Mouse (Mus musculus): ENCODE data around the gene Ctsc.
A peak's percentile ranks its signal among the peaks of the same experiment; 100 is the strongest.
"Not testable (repeated sequence)": the region's sequence is repeated elsewhere in the genome, so short reads cannot be mapped to it uniquely, and the experiment has no call there.

The Ctsc gene

DNA sequence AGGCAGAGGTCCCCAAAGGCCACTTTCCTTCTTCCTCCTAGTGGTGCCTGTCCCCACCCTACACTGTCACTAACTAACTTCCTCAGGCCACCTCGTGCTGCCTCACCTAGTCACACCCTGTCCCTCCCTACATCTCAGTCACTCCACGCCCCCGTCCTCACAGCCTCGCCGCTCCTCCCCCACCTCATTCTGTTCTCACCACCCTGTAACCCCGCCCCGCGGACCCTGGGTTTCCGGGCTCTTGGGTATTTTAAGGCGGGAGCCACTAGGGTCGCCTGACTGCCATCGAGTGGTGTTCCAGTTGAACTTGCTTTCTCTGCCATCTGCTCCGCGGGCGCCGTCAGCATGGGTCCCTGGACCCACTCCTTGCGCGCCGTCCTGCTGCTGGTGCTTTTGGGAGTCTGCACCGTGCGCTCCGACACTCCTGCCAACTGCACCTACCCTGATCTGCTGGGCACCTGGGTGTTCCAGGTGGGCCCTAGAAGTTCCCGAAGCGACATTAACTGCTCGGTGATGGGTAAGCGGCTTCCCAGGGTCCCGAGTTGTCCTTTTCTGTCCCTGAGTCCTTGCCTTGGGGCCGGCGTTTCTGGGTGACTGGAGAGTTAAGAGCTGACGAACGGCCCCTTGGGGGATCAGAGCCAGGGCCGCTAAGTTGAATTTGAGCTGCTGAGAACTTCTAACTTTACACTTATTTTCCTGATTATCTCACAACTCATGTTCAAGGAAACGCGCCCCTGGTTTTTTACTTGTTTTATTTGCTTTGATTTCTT lies at the start of gene Ctsc:
Gene Ctsc, plus strand, starts transcription at position 228 of the 770 bp plus-strand sequence.
- DNase-seq: peak; percentile 83 to 90

DNA sequence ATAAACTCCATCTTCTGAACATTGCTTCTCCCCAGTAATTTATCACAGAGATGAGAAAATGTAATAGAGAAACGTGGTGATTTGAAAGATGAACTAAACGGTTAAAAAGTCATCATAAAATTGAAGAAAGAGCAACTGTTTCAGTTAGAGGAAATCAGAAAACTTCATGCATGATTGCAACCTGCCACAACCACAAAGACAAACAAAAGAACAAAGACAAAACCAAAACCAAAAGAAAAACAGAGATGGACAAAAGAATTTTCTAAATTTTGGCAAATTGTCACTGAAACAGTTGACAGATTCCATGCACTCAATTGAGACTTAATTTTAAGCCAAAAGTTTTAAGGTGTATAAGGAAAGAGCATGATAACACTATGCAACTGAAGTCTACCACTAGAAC lies 48.8 kb upstream of the Ctsc start:
- DNase-seq: no peak

DNA sequence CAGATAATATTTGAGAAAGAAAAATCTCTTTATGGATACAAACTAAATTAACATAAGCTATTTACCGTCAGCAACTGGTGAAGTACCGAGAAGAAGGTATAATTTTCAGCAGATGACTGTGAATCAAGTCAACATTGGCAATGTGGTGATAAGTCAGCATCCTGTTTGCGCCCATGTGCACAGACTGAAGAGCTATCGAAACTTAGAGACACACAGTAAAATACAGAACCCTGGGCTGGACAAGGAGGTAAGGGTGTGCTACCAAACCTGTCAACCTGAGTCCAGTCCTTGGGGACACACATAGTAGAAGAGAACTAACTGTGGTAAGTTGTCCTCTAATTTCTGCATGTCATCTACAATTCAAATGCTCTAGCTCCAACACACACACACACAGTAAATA lies 47.8 kb upstream of the Ctsc start:
- DNase-seq: no peak

DNA sequence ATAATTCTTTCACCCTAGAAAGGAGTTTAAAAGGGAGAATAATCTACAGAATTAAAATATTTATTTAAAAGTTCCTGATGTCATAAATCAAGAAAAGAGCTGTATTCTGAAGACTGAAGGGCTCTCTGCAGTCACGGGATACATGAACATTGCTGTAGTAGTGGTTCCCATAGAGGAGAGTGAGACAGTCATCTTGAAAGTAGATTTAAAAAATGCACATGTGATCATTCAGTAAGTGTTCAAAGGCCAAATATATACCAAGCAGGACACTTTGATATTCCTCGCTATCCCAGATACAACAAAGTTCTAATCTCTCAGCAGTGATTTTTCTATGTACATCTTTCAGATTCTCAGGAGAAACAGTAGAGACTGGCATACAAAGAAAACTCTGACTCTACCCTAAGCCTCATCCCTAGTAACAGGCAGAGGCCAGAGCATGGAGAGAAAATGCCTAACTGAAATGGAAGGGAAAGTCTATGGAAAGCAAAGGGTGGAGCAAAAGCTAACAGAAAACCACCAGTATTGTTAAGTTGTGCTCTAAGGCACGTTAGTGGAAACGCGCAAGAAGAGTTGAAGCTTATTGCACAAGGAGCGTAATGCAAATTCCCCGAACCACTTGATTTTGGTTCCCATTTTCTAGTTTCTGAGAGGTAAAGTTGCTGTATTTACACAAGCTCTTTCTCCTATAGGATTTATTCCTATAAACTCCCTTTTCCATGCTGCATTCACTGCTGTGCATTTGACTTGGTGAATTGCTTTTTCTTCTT lies 46.9 kb upstream of the Ctsc start:
- no peak for DNase-seq

DNA sequence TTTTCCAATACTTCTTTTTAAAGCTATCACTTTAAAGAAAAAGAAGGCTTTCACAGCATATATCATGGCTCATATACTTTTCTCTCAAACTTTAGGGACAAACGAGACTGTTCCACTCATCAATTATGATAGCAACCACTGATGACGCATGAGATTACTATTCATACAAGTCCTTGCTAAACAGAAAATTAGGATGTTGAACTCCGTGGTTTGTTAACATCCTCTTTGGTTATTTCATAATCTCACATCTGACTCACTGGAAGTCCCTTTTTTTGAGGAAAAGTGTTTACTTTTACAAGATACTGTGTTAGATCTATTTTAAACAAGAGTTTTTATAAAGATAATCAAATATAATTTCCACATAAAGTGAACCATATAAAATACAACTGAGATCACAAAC lies 34.8 kb upstream of the Ctsc start:
- no peak for DNase-seq

DNA sequence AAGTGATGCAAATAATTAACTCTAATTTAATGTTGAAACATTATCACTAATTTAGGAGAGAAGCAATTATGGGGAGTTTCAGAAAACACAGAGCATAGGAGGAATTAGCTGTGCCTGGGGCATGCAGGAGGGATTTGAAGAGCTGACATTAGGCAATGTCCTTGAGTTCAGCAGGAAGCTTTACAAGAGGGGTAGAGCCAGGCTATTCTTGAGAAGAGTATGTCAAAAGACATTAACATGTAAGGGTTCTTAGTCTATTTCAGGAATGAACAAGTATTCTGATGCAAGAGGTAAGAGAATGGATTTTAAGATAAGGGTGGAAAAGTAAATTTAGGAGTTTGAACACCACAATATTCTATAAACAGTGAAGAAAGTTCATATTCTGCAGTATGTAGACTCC lies 33.4 kb upstream of the Ctsc start:
- DNase-seq: no peak

DNA sequence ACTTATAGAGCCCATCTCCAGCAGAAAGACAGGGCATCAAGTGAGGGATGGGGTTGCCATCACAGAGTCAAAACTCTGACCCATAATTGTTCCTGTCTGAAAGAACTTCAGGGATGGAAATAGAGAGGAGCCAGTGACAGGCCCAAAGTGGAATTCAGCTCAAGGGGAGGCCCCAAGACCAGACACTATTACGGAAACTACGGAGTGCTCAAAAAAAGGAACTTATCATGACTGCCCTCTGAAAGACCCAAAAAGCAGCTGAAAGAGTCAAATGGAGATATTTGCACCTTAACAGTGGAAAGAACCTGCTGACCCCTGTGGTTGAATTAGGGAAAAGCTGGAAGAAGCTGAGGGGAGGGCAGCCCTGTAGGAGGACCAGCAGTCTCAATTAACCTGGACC lies 27.5 kb upstream of the Ctsc start:
- DNase-seq: not testable (repeated sequence)

DNA sequence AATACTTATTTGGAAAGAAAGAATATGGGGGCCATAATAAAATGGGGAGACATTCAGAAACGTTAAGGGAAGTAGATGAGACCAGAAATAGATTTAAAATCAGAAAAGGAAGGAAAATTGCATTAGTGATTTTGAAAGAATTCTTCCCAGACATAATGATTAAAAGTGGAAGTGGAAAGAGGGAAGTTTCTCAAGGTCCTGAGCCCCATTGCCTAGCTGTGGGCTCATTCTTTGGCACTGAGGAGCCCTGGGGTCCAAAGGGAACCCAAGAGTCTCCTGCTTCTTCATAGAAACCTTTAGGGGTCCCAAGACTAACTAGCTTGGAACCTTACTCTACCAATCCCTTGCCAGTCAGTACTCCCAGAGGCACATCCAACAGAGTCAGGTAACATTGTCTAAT lies 26.4 kb upstream of the Ctsc start:
- no peak for DNase-seq

DNA sequence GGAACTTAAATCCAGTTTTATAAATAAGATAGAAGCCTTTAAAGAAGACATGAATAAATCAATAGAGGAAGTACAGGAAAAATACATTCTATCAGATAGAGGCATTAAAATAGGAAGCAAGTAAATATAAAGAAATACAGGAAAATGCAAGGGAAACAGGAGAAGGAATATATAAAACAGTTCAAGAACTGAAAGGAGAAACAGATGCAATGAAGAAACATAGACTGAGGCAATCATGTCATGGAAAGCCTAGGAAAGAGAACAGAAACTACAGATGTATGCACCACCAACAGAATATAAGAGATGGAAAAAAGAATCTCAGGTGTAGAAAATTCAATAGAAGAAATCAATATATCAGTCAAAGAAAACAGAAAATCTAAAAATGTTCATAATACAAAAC lies 25.8 kb upstream of the Ctsc start:
- no peak for DNase-seq

DNA sequence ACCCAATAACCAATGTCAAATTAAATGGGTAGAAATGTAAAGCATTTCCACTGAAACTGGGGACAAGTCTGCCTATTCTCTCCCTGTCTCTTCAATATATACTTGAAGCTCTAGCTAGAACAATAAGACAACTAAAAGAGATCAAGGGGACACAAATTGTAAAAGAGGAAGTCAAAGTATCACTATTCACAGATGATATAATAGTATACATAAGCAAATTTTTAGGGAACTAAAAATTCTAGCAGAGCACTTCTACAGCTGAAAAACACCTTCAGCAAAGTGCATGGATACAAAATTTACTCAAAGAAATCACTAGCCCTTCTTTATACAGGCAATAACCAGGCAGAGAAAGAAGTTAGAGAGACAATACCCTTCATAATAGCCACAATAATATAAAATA lies 23.0 kb upstream of the Ctsc start:
- no peak for DNase-seq

DNA sequence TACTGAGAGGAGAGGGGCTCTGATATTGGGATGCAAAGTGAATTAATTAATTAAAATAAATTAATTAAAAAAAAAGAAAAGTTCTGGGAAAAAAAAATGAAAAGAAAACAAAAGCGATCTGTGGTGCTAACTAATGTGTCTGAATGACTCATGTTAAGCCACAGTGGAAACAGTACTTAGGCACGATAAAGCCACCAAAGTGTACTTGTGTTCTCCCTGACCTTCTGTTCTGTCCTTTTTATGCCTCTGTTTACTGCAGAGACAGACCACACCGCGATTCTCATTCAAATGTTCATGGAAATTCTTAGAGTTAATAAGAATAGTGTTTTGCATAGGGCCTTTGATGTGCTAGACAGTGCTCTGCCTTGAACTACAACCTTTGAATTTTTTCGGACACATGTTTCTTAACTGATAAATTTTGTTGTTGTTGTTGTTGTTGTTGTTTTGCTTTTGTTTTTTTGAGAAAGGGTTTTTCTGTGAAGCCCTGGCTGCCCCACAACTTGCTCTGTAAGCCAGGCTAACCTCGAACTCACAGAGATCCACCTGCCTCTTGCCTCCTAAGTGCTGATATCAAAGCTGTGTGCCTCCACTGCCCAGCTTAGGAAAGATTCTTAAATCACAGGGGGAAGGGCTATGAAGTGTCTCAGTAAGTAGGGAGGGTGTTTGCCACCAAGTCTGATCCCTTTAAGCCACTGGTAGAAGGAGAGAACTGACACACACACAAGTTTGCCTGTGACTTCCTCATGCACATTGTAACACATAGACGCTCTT lies 18.5 kb upstream of the Ctsc start:
- DNase-seq: no peak

DNA sequence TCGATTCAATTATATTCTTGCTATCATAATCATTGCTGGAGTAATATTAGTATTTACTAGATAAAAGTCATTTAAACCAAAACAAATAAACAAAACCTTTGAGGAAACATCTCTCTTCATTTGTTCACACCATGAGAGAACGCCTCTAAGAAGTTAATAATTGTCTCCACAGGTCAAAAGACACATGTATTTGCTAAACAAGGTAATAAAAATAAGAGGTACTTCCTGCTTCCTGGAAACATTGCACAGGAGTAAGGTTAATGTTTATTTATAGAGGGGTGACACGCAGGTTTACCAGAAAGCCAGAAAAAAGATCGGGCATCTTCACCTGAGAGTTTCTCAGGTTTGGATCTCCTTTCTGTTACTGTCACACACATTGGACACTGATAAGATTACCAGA lies 16.1 kb upstream of the Ctsc start:
- DNase-seq: no peak

DNA sequence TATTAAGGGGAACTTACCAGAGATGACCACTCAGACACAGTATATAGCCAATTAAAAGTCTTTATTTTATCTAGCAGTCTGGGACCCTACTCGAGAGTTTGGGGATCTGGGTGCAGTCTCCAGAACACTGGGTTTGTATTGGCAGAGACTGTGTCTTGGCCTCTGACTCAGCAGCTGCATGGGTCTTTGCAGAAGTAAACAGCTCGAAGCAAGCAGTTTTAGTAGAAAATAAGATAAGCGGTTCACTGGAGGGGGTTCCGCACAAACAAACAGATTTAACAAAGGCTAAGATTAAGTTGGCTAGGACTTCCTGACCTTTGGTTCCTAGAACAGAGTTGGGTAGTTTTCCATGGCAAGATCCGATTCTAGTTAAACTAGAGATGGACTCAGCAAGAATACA lies 13.0 kb upstream of the Ctsc start:
- no peak for DNase-seq

DNA sequence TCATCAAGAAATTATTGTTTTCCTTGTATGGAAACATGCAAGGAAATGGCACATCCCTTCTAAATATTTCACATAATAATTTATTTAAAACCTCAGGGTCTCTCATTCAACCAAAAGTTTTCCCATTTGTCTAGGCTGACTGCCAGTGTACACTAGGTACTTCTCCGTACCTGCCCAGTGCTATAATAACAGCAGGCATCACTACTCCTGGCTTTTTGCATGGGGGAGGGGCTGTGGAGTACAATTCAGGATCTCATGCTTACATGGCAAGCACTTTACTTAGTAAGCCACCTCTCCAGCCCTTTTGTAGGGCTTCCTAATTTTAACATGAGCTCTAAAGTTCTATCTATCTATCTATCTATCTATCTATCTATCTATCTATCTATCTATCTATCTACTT lies 8.0 kb upstream of the Ctsc start:
- DNase-seq: no peak

DNA sequence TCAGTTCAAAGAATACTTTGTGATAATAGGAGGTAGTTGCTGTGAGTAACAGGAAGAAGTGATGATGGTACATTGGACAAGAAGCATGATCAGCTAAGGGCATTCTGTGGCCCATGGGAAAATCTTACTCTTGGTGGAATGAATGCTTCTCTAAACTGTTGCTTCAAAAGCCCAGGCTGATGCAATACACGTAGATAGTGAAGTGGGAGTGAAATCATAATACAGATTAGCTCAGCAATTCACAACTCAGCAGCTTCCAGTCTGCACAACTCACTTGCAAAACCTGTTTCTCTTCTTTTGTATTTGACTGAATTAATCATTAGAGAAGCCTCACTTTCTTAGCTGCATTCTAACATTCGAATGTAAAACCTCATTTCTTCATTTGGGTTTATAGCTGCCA lies 6.4 kb upstream of the Ctsc start:
- no peak for DNase-seq

DNA sequence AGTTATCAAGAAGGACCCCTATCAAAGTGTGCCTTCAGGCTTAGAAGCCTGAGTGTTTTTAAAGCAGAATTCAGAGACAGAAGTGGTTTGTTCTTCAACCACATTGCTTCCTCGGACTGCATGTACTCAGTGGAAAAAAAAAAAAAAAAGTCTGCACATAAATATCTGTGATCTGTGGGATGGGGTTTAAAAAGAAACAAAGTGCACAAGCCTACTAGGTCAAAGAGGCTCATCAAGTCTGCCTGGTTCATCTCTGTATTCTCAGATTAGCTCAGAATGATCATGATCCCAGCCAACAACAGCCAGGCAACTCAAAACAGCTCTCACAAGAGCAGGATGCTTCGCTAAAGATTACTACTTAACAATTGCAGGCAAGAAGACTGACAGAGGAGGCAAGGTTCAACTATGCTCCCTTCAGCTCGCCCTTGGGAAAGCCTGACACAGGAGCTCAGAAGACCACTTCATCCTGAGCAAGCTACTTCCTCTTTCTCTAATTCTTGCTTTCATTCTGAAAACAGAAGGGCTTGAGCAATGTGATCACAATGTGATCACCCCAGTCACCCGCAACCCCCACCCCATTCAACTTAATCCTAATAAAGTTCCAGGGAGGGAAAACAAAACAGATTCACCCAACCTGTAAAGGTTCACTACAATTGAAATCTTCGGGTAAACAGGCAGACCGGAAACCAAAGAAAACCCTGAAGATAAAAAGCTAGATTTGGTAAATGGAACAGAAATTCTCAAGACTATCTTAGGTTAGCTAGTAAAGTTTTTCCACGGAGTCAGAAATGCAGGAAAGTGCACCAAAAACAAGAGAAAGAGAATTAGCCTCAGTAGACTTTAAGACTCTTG lies 745 bp upstream of the Ctsc start:
- peak in 1 of 2 experiments; percentile 13 for DNase-seq

DNA sequence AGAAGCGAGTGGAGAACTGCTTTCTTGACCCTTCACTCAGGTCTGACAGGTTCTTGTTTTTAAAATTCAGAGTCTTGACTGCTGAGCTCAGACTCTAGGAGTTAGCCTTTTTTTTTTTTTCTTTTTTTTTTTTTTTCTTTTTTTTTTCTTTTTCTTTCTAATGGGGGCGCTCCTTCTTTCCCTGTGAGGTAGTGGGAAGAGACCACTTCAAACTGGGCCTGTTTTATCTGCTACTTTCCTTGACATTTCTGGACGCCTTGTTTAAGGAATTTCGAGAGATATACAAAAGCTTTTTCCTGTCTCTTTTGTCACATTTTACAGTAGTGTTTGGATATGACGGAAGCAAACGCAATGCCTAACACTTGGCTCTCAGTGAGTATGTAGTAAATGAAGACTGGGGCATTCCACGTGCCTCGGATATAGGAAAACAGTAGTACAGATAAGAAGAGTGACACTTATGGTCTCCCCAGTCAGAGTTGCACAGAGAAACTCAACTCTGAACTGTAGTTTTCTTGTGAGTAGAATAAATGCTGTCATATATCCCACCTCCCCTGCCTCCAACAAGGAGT lies 827 bp downstream of the Ctsc start:
- no peak for DNase-seq

DNA sequence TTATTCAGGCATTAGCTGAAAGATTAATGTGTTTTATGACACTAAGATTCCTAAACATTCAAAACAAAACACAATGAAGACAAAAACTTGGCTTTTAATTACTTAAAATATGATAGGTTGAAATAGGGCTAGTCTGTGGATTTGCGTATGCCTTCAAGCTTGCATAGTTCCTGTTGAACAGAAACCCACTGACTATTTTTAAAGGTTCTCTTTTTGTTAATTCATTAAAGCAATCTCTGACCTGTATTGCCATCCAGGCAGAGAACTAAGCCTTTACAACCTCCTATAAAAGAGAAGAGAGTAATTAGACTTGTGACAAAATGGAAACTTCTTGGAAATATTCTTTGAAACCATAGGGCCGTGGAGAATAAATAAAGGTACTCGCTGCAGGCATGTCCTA lies 7.4 kb downstream of the Ctsc start:
- no peak for DNase-seq

DNA sequence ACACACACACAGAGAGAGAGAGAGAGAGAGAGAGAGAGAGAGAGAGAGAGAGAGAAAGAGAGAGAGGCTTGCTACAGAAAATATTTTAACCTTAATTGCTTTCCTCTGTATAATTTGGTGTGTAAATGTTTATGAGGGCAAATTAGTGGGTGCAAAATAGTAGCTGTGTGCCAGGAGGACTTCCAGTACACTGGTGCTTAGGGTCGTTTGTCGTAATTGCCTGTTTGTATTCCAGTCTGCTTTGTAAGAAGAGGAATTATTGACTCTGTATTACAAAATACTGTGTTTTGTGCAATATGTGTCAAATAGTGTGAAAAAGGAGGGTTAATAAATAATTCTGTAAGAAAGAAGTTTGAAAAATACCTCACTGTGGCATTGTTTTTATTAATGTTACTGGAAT lies 13.2 kb downstream of the Ctsc start:
- no peak for DNase-seq

DNA sequence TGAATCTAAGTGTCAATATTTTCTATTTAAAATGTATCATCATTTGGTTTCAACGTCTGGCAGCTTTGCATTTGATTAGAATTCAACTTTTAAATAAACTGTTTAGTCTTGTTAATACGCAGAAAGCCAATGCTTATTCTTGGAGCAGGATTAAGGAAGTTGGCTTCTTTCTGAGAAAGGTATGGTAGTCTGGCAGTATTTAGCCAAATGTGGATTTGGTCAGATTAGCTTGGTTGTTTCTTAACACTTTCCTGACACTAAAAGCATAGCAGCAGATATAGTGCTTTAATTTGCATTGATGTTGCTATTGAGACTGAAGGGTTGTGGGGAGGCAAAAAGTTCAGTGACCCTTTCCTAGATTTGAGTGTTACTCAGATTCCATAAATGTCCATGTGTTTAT lies 14.2 kb downstream of the Ctsc start:
- DNase-seq: no peak

DNA sequence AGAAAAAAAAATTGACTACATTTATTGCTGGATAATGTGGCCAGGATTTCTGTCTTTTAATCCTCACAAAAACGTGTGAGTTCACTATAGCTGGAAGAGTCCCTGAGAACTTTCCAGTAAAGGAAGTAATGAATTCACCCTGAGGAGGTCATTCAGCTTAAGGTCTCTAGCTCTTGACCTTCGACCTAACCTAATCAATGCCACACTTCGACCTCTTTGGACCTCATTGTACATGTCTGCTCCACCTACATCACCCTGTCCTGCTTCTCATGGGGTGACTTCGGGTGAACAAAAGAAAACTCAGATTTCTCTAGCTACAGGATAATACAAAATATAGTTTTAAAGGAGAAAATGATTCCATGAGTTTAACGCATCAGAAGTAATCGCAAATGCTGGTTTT lies 16.0 kb downstream of the Ctsc start:
- no peak for DNase-seq

DNA sequence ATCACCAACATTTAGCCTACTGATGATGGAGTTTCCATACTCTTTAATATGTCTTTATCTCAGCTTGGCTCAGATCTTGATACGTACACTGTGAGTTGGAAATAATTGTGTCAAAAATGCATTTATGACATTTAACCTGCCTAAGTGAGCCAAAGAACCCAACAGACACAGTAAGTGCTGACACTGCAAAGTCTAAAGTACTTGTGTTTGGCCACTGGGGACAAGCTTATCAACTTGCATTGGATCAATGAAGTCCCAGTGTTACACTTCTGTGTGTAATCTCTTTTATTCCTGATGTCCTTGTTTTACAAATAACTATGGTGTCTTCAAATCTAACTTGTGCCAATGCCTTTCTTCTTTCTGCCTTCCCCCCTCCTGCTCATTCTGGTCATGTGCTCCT lies 18.1 kb downstream of the Ctsc start:
- DNase-seq: no peak

DNA sequence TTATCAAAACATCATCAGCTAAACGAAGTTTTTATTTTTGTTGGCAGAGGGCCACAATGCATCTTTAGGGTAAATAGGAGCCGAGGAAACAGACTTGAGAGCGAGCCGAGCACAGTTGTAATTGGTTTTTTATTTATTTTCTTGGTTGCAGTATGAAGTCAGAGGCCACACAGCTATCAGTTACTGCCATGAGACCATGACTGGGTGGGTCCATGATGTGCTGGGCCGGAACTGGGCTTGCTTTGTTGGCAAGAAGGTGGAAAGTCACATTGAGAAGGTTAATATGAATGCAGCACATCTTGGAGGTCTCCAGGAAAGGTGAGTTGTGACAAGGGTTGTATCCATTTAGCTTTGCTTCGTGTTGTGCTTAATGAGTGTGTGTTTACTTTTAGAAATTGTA lies 19.0 kb downstream of the Ctsc start:
- no peak for DNase-seq

Data from kidney, postnatal 4 days (tissue).